Mouse (Mus musculus) heart, adult 2 months (tissue): ENCODE measurements around the gene Sh3glb1. TPM values are rescaled to one million over a fixed set of nuclear protein-coding genes. Genes with fewer than 3 reads are reported as not detected.
A peak's percentile ranks its signal among the peaks of the same experiment; 100 is the strongest.
"Not testable (repeated sequence)": the region's sequence is repeated elsewhere in the genome, so short reads cannot be mapped to it uniquely, and the experiment has no call there.

Experiments used
- DNase-seq, 2 experiments: peaks; one replicate each; pipeline ENCODE4 v3.0.0; 2021
- H3K27ac ChIP-seq: fragments of 200-600 bp; 2 replicates; pipeline ENCODE4 v1.8.1; 2022
- H3K27me3 ChIP-seq: fragments of 200-500 bp; 2 replicates; pipeline ENCODE4 v1.6.1; 2012; ENCODE audit warnings: mild to moderate bottlenecking, low read length, inconsistent platforms, mixed read lengths; ENCODE audit not compliant: control insufficient read depth, insufficient read depth
- H3K36me3 ChIP-seq: fragments of 200-500 bp; 2 replicates; pipeline ENCODE4 v1.6.1; 2012; ENCODE audit warnings: low read length, inconsistent platforms; ENCODE audit not compliant: control insufficient read depth, insufficient read depth
- H3K4me1 ChIP-seq: fragments of 200-500 bp; 2 replicates; pipeline ENCODE4 v1.6.1; 2011; ENCODE audit warnings: low read length; ENCODE audit not compliant: control insufficient read depth, insufficient read depth
- H3K4me3 ChIP-seq: fragments of 200-600 bp; 2 replicates; pipeline ENCODE4 v1.8.1; 2022
- H3K79me2 ChIP-seq: fragments of 200-500 bp; replicated peaks from 2 replicates; pipeline ENCODE4 v1.6.1; 2012; ENCODE audit warnings: mild to moderate bottlenecking, inconsistent platforms, low read length, moderate library complexity, mixed read lengths; ENCODE audit not compliant: control insufficient read depth, insufficient read depth
- H3K9ac ChIP-seq: fragments of 200-500 bp; 2 replicates; pipeline ENCODE4 v1.6.1; 2012; ENCODE audit warnings: low read depth, mild to moderate bottlenecking, control low read depth, inconsistent platforms, low read length, mixed read lengths
- CTCF ChIP-seq: fragments of 200-600 bp; IDR thresholded peaks from 2 replicates; pipeline ENCODE4 v1.8.1; 2022; ENCODE audit warnings: antibody characterized with exemption, mild to moderate bottlenecking, moderate library complexity
- EP300 ChIP-seq: fragments of 200-500 bp; IDR thresholded peaks from 2 replicates; pipeline ENCODE4 v1.6.1; 2011; ENCODE audit warnings: low read depth, low read length, control low read depth; ENCODE audit not compliant: insufficient read depth
- POLR2A ChIP-seq: fragments of 200-500 bp; IDR thresholded peaks from 2 replicates; pipeline ENCODE4 v1.6.1; 2011; ENCODE audit warnings: mild to moderate bottlenecking, low read depth, low read length, control low read depth; ENCODE audit not compliant: insufficient read depth
- WGBS: fragments of 180-500 bp; shearing (Covaris S2); methylation state at CpG from one replicate; pipeline ENCODE4 v1.1.7; 2018; 5-methylcytosine and 5-hydroxymethylcytosine counted together
- intact Hi-C: fragments of 180-260 bp; cut with DNase I; formaldehyde crosslinking; loops from one replicate; pipeline ENCODE4 v1.15.1; 2025
- long read RNA-seq: library from polyadenylated mRNA; stranded (forward); transcript quantifications from one replicate; pipeline ENCODE4 v2.0.0, GENCODE M21; 2021
- polyA plus RNA-seq: library from polyadenylated mRNA; depleted of rRNA; stranded (reverse); fragments of >200 nt; gene quantifications from 2 replicates; pipeline ENCODE4 v1.2.3, GENCODE M21; 2012; rRNA removed
- total RNA-seq, 2 experiments: library from RNA; stranded (reverse); gene quantifications; 2 replicates each; pipeline ENCODE4 v1.2.3; 2021

Sh3glb1 gene
- total RNA-seq (100 to 1,000 TPM; 314 to 407 TPM), polyA plus RNA-seq (94.5 and 121 TPM in 2 replicates)
- long read RNA-seq, transcript Sh3glb1-204 (10 exons, 2,584 nt) = minor isoform, 61 of 293 reads
- long read RNA-seq, transcript Sh3glb1-201 (9 exons, 3,961 nt) = major isoform, 165 of 293 reads
- long read RNA-seq, partial matches to known transcripts = 34 of 293 reads
- long read RNA-seq, other reads (novel, unspliced or antisense) = 33 of 293 reads

- DNase-seq = peak; percentile 97 to 99
- H3K27ac ChIP-seq = peak within 1 kb of the TSS; percentile 97
- no peaks in the 10 kb centered on the region for H3K27me3 ChIP-seq
- peak within 1 kb of the TSS; percentile 69 for H3K4me3 ChIP-seq
- peak within 1 kb of the TSS; percentile 83 for H3K9ac ChIP-seq
- peaks cover 16% of the 10 kb centered on the region for H3K4me1 ChIP-seq
- peaks cover 21% of the 10 kb centered on the region for H3K36me3 ChIP-seq
- intact Hi-C loops = loop anchor here (2.0 to 10.0 kb wide), 5 partner anchors 67 to 405 kb away; no protein-coding TSS in a partner anchor
- under 1% methylated on average over 74 of the region's 98 CpGs for WGBS
- peaks cover 6% of the 10 kb centered on the region for H3K79me2 ChIP-seq
- TF ChIP-seq EP300 = 0 out of 2 replicates have a peak, but pooled peaks have one; percentile 24
- TF ChIP-seq POLR2A = peak; percentile 61
- TF ChIP-seq CTCF = no peak
These were observed at the start of gene Sh3glb1 for GRCm38 (mm10) chr3:144719901-144720747. Sh3glb1 (minus strand) TSS chr3:144720335.

GRCm38 (mm10) chr3:144765161-144765560 lies 45.0 kb upstream of the Sh3glb1 start:
- no peaks in the 10 kb centered on the region for H3K27me3 ChIP-seq
- H3K4me3 ChIP-seq = no peak overlapping the region
- no peak overlapping the region for H3K27ac ChIP-seq
- H3K9ac ChIP-seq = no peak overlapping the region
- no peaks in the 10 kb centered on the region for H3K36me3 ChIP-seq
- intact Hi-C loops = no loop called here
- H3K4me1 ChIP-seq = peaks cover 1% of the 10 kb centered on the region; the same call in 1 of the 2 replicates
- no peak for DNase-seq
- H3K79me2 ChIP-seq = no peaks in the 10 kb centered on the region
- no peak for TF ChIP-seq POLR2A
- no peak for TF ChIP-seq EP300
- no peak for TF ChIP-seq CTCF
- whole genome bisulfite sequencing = 82% methylated on average over 4 of the region's 4 CpGs

GRCm38 (mm10) chr3:144761454-144761853 lies 41.3 kb upstream of the Sh3glb1 start:
- no peak for DNase-seq
- Histone ChIP-seq H3K79me2 (no peaks in the 10 kb centered on the region), H3K4me3 (no peak overlapping the region), H3K36me3 (no peaks in the 10 kb centered on the region), H3K9ac (no peak overlapping the region), H3K27me3 (no peaks in the 10 kb centered on the region), H3K27ac (no peak overlapping the region), H3K4me1 (peaks cover 1% of the 10 kb centered on the region; the same call in 1 of the 2 replicates)
- intact Hi-C loops = no loop called here
- WGBS = 29% methylated on average over 6 of the region's 6 CpGs
- TF ChIP-seq EP300 (no peak), POLR2A (no peak), CTCF (no peak)

GRCm38 (mm10) chr3:144760592-144761309 lies 40.6 kb upstream of the Sh3glb1 start, which contains the start of gene Clca3a1:
Clca3a1 (minus strand) TSS chr3:144760977.
- WGBS = 29% methylated on average over 11 of the region's 11 CpGs
- no peaks in the 10 kb centered on the region for H3K36me3 ChIP-seq
- no peak for TF ChIP-seq POLR2A
- no peak for TF ChIP-seq EP300
- TF ChIP-seq CTCF = no peak
- H3K79me2 ChIP-seq = no peaks in the 10 kb centered on the region
- no peak within 1 kb of the TSS for H3K27ac ChIP-seq
- intact Hi-C loops = no loop called here
- H3K4me3 ChIP-seq = no peak within 1 kb of the TSS
- no peak for DNase-seq
- peaks cover 1% of the 10 kb centered on the region; the same call in 1 of the 2 replicates for H3K4me1 ChIP-seq
- no peak within 1 kb of the TSS for H3K9ac ChIP-seq
- no peaks in the 10 kb centered on the region for H3K27me3 ChIP-seq

GRCm38 (mm10) chr3:144759719-144760118 lies 39.6 kb upstream of the Sh3glb1 start:
- no peak for DNase-seq
- peaks cover 1% of the 10 kb centered on the region; the same call in 1 of the 2 replicates for H3K4me1 ChIP-seq
- no peak overlapping the region for H3K27ac ChIP-seq
- H3K4me3 ChIP-seq = no peak overlapping the region
- H3K79me2 ChIP-seq = no peaks in the 10 kb centered on the region
- 51% methylated on average over 3 of the region's 3 CpGs for WGBS
- TF ChIP-seq EP300 = no peak
- no peak for TF ChIP-seq POLR2A
- no peak for TF ChIP-seq CTCF
- intact Hi-C loops = loop anchor here (10.0 kb wide), 1 partner anchor 55 kb away; the partner anchor contains the start of gene Clca3a2
- H3K27me3 ChIP-seq = no peaks in the 10 kb centered on the region
- no peaks in the 10 kb centered on the region for H3K36me3 ChIP-seq
- H3K9ac ChIP-seq = no peak overlapping the region

GRCm38 (mm10) chr3:144756103-144756502 lies 36.0 kb upstream of the Sh3glb1 start:
- not testable (repeated sequence) for H3K27ac ChIP-seq, H3K4me3 ChIP-seq, H3K4me1 ChIP-seq, H3K9ac ChIP-seq, H3K36me3 ChIP-seq, H3K79me2 ChIP-seq, DNase-seq, H3K27me3 ChIP-seq
- intact Hi-C loops = loop anchor here (10.0 kb wide), 1 partner anchor 59 kb away; the partner anchor contains the start of gene Clca3a2
- 69% methylated on average over 8 of the region's 8 CpGs for WGBS
